Mouse (Mus musculus): Measurements from ENCODE around the gene Aox1. TPM values are rescaled to one million over a fixed set of nuclear protein-coding genes. Genes with fewer than 3 reads are reported as not detected.
"Not testable (repeated sequence)": the region's sequence is repeated elsewhere in the genome, so short reads cannot be mapped to it uniquely, and the experiment has no call there.

The Aox1 gene
- polyA plus RNA-seq, 1 experiment: 4.1 TPM

GRCm38 (mm10) chr1:58030156-58030871, 583 bp downstream of the Aox1 start:
- no peak for TF ChIP-seq POLR2A (IDR thresholded peaks at IDR 0.05; ENCODE audit: low read depth, low read length)
- TF ChIP-seq CTCF (IDR thresholded peaks at IDR 0.05; ENCODE audit: borderline replicate concordance, insufficient read depth, low read length): no peak
- Histone ChIP-seq H3K4me3 (ENCODE audit: insufficient read depth, low read length) (peak overlapping the region; percentile 21), H3K27ac (ENCODE audit: insufficient read depth, low read length) (peak overlapping the region; percentile 85), H3K4me1 (ENCODE audit: control insufficient read depth, insufficient read depth, low read length) (no peaks in the 10 kb centered on the region)

- Histone ChIP-seq H3K27ac (ENCODE audit: insufficient read depth, low read length) (no peak overlapping the region; the same call in 1 of the 2 replicates), H3K4me3 (ENCODE audit: insufficient read depth, low read length) (no peak overlapping the region), H3K4me1 (ENCODE audit: control insufficient read depth, insufficient read depth, low read length) (no peaks in the 10 kb centered on the region)
- TF ChIP-seq POLR2A (IDR thresholded peaks at IDR 0.05; ENCODE audit: low read depth, low read length) (no peak), CTCF (IDR thresholded peaks at IDR 0.05; ENCODE audit: borderline replicate concordance, insufficient read depth, low read length) (peak; percentile 56; the same call in 1 of the 2 replicates)
Measured at GRCm38 (mm10) chr1:58031160-58031769, 1.5 kb downstream of the Aox1 start.

GRCm38 (mm10) chr1:58037306-58037705, 7.6 kb downstream of the Aox1 start:
- H3K4me1 ChIP-seq (ENCODE audit: control insufficient read depth, insufficient read depth, low read length); H3K27ac ChIP-seq (ENCODE audit: insufficient read depth, low read length); H3K4me3 ChIP-seq (ENCODE audit: insufficient read depth, low read length): not testable (repeated sequence)

GRCm38 (mm10) chr1:58045076-58045475, 15.3 kb downstream of the Aox1 start:
- no peak overlapping the region for H3K4me3 ChIP-seq (ENCODE audit: insufficient read depth, low read length)
- TF ChIP-seq CTCF (IDR thresholded peaks at IDR 0.05; ENCODE audit: borderline replicate concordance, insufficient read depth, low read length): no peak
- TF ChIP-seq POLR2A (IDR thresholded peaks at IDR 0.05; ENCODE audit: low read depth, low read length): no peak
- H3K27ac ChIP-seq (ENCODE audit: insufficient read depth, low read length): no peak overlapping the region
- no peaks in the 10 kb centered on the region; the same call in 1 of the 2 replicates for H3K4me1 ChIP-seq (ENCODE audit: control insufficient read depth, insufficient read depth, low read length)

GRCm38 (mm10) chr1:58045546-58045945, 15.8 kb downstream of the Aox1 start:
- Histone ChIP-seq H3K4me1 (ENCODE audit: control insufficient read depth, insufficient read depth, low read length) (no peaks in the 10 kb centered on the region), H3K27ac (ENCODE audit: insufficient read depth, low read length) (no peak overlapping the region), H3K4me3 (ENCODE audit: insufficient read depth, low read length) (no peak overlapping the region)
- TF ChIP-seq CTCF (IDR thresholded peaks at IDR 0.05; ENCODE audit: borderline replicate concordance, insufficient read depth, low read length): no peak
- no peak for TF ChIP-seq POLR2A (IDR thresholded peaks at IDR 0.05; ENCODE audit: low read depth, low read length)

- Histone ChIP-seq H3K4me3 (ENCODE audit: insufficient read depth, low read length) (no peak overlapping the region), H3K4me1 (ENCODE audit: control insufficient read depth, insufficient read depth, low read length) (no peaks in the 10 kb centered on the region), H3K27ac (ENCODE audit: insufficient read depth, low read length) (no peak overlapping the region)
- TF ChIP-seq POLR2A (IDR thresholded peaks at IDR 0.05; ENCODE audit: low read depth, low read length) (no peak), CTCF (IDR thresholded peaks at IDR 0.05; ENCODE audit: borderline replicate concordance, insufficient read depth, low read length) (no peak)
Measured at GRCm38 (mm10) chr1:58046721-58047290, 17.1 kb downstream of the Aox1 start.

GRCm38 (mm10) chr1:58049126-58049525, 19.4 kb downstream of the Aox1 start:
- TF ChIP-seq CTCF (IDR thresholded peaks at IDR 0.05; ENCODE audit: borderline replicate concordance, insufficient read depth, low read length) (no peak), POLR2A (IDR thresholded peaks at IDR 0.05; ENCODE audit: low read depth, low read length) (no peak)
- Histone ChIP-seq H3K27ac (ENCODE audit: insufficient read depth, low read length) (no peak overlapping the region), H3K4me1 (ENCODE audit: control insufficient read depth, insufficient read depth, low read length) (no peaks in the 10 kb centered on the region), H3K4me3 (ENCODE audit: insufficient read depth, low read length) (no peak overlapping the region)

- Histone ChIP-seq H3K4me1 (ENCODE audit: control insufficient read depth, insufficient read depth, low read length) (0 out of 2 replicates have a peak, but pooled peaks cover 6% of the 10 kb centered on the region), H3K27ac (ENCODE audit: insufficient read depth, low read length) (no peak overlapping the region), H3K4me3 (ENCODE audit: insufficient read depth, low read length) (no peak overlapping the region)
- TF ChIP-seq POLR2A (IDR thresholded peaks at IDR 0.05; ENCODE audit: low read depth, low read length) (no peak), CTCF (IDR thresholded peaks at IDR 0.05; ENCODE audit: borderline replicate concordance, insufficient read depth, low read length) (no peak)
Measured at GRCm38 (mm10) chr1:58055598-58055997, 25.9 kb downstream of the Aox1 start.

- Histone ChIP-seq H3K4me3 (ENCODE audit: insufficient read depth, low read length) (no peak overlapping the region), H3K4me1 (ENCODE audit: control insufficient read depth, insufficient read depth, low read length) (0 out of 2 replicates have a peak, but pooled peaks cover 6% of the 10 kb centered on the region), H3K27ac (ENCODE audit: insufficient read depth, low read length) (0 out of 2 replicates have a peak overlapping the region, but pooled peaks have one; percentile 1)
- no peak for TF ChIP-seq POLR2A (IDR thresholded peaks at IDR 0.05; ENCODE audit: low read depth, low read length)
- no peak for TF ChIP-seq CTCF (IDR thresholded peaks at IDR 0.05; ENCODE audit: borderline replicate concordance, insufficient read depth, low read length)
Measured at GRCm38 (mm10) chr1:58056074-58056807, 26.5 kb downstream of the Aox1 start.
